Mouse (Mus musculus) monocyte, adult 59 days (primary cell): ENCODE data around the gene Ldhb. TPM values are rescaled to one million over a fixed set of nuclear protein-coding genes. Genes with fewer than 3 reads are reported as not detected.

Experiments
- total RNA-seq, 2 experiments: library from RNA; stranded (reverse); gene quantifications; one replicate each; pipeline ENCODE4 v1.2.4; 2023

Ldhb gene
- 10 to 100 TPM; 38.4 to 43.9 TPM for total RNA-seq

GRCm38 (mm10) chr6:142507785-142508162 is at the start of gene Ldhb:
Ldhb (minus strand) TSS chr6:142507957.

GRCm38 (mm10) chr6:142472801-142473203 is 35.0 kb downstream of the Ldhb start, which contains the start of gene Gys2:
Gys2 (minus strand) TSS chr6:142473109.

Other genes with a start within 250 kb of the Ldhb start
- gene Iapp, start 209.5 kb downstream of the Ldhb start, total RNA-seq: not detected
- not detected for gene Slco1a5, start 185.0 kb downstream of the Ldhb start, total RNA-seq
- 10 to 100 TPM; 17.1 to 17.7 TPM for gene Pyroxd1, start 162.3 kb downstream of the Ldhb start, total RNA-seq
- 10 to 100 TPM; 17.8 to 20.5 TPM for gene Recql, start 120.9 kb downstream of the Ldhb start, total RNA-seq
- 10 to 100 TPM; 21.5 to 24.0 TPM for gene Golt1b, start 120.7 kb downstream of the Ldhb start, total RNA-seq
- gene Spx, start 94.5 kb downstream of the Ldhb start, total RNA-seq: not detected
- gene Gys2, start 34.8 kb downstream of the Ldhb start, total RNA-seq: not detected
- gene Kcnj8, start 63.7 kb upstream of the Ldhb start, total RNA-seq: not detected
- not detected for gene Abcc9, start 194.4 kb upstream of the Ldhb start, total RNA-seq
- gene Cmas, start 248.7 kb upstream of the Ldhb start, total RNA-seq: 10 to 100 TPM; 47.3 to 52.5 TPM